14 mouse cellular contexts compared by ENCODE assay signal in genomic region chr12:50538296-50538965, GRCm38 (mm10).
A peak's percentile ranks its signal among the peaks of the same experiment; 100 is the strongest.
DNase-seq lines count a peak whose midpoint lies in the region.
"Had no signal": no experiment of that assay in that cellular context is flagged by ENCODE, and none has a peak within 500 bp of the region (broad histone marks: within the 10 kb centered on the region; RNA-seq: fewer than 3 reads in every experiment).

No protein-coding gene starts in this region.

- DNase-seq in layer of hippocampus, adult 18-20 months (ENCODE audit: low spot score in 2 of 2) = peak; percentile 25 to 70
- DNase-seq in layer of hippocampus, postnatal 10 days (ENCODE audit: low spot score in 2 of 2) = no peak
- DNase-seq in right cerebral cortex, adult 2 months (ENCODE audit: low spot score in 2 of 2) = peak; percentile 39 to 44
- no peak for DNase-seq in right cerebral cortex, postnatal 14 days
- peak; percentile 55 to 69 for DNase-seq in left cerebral cortex, adult 9 months (ENCODE audit: low spot score in 2 of 2)
- no peak for DNase-seq in retina, embryonic 14.5 days (ENCODE audit: low spot score)
- no peak for DNase-seq in adrenal gland, postnatal 36 days
- DNase-seq: adrenal gland, adult 2 months; cerebellum, postnatal 10 days; embryo, embryonic 11 days; kidney, postnatal 10 days; liver, embryonic 13.5 days; spleen, adult 18-20 months; thymus, postnatal 14 days had no signal

Comparison
In these comparisons a context has a peak if more than half of its experiments do, and no peak if none do; other contexts are left out.
1. DNase-seq: peak in layer of hippocampus, adult 18-20 months (2 of 2), right cerebral cortex, adult 2 months (2 of 2) and left cerebral cortex, adult 9 months (2 of 2); none in layer of hippocampus, postnatal 10 days (0 of 2), right cerebral cortex, postnatal 14 days (single experiment), retina, embryonic 14.5 days (single experiment) and adrenal gland, postnatal 36 days (0 of 2).